Mouse (Mus musculus) kidney, adult 2 months (tissue): ENCODE results near the gene Exoc6.

ENCODE experiments used
- CTCF ChIP-seq: fragments of 200-500 bp; conservative IDR thresholded peaks from 2 replicates; pipeline ENCODE4 v1.5.1; 2011; ENCODE audit warnings: low read depth, mild to moderate bottlenecking, control low read depth, low read length, moderate library complexity, mixed read lengths; ENCODE audit not compliant: insufficient read depth, insufficient read length
- POLR2A ChIP-seq: fragments of 200-500 bp; IDR thresholded peaks from one replicate; pipeline ENCODE4 v1.6.1; 2011; ENCODE audit warnings: low read depth, low read length, control low read depth

DNA sequence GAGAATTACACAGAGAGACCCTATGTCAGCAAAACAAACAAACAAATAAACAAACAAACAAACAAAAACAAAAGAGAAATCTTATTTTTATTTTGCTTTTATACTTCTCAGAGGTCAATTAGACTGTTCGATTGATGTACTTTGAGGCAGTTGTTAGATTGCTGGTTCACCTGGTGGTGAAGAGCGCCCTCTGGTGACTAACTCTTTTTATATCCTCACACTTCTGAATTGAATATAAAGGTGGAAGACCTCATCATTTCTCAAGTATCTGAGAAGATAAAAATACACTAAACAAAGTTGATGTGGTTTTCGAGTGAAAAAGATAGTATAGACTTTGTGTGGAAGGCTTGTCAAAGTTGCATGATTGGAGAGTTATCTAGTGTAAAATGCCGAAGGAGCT, 13.5 kb downstream of the Exoc6 start:
- peak; percentile 36 for TF ChIP-seq CTCF
- TF ChIP-seq POLR2A = no peak
